Mouse (Mus musculus): ENCODE data around the gene Idua.
A peak's percentile ranks its signal among the peaks of the same experiment; 100 is the strongest.

Idua gene

DNA sequence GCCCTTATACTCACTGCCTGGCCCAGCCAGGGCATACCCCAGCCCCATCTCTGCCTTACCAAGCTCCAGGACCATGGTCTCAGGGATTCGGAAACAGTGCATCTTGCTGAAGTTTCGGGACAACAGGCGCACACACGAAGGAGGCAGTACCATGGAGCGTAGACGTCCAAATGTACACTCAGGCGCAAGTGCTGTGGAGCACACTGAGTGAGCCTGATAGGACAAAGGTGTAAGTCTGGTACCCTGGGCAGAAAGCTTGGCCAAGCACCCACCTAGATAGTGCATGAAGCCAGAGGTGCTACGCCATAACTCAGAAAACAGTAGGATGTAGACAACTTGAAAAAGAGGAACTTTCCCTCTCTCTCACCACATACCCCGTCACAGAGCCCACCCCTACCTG, 4.8 kb upstream of the Idua start:
- no peak for DNase-seq (ENCODE audit: low spot score)

DNA sequence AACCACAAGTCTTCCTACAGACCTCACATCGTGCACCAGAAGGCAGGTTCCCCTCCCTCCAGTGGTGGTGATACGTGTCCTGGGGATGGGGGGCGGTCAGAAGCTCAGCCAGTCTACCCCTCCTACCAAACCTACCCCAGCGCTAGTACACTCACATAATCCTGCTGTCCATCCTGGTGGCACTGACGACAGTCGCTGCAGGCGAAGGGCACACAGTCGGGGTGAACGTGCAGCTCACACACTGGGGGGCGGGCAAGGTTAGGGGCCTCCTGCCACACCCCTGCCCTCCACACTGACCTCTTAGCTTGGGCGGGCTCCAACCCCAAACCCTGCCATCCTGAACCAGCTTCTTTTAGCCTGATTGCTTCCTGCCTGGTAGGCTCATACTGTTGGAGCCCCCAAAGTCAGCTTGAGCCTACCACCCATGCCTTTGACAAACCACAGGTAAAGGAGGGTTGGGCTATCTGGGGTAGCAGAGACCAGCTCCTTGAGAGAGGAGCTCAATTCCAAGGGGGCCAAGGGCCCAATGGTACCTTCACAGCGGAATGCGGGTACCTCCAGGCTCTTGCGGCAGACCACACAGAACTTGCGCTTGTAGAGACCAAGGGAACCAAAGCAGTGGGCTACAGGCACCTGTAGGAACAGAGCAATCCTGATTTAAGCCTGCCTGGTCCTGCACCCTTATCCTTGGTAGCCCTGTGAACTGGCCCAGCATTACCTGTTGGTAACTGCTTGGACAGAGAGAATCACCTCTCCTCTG, 4.1 kb upstream of the Idua start:
- no peak for DNase-seq (ENCODE audit: low spot score)

DNA sequence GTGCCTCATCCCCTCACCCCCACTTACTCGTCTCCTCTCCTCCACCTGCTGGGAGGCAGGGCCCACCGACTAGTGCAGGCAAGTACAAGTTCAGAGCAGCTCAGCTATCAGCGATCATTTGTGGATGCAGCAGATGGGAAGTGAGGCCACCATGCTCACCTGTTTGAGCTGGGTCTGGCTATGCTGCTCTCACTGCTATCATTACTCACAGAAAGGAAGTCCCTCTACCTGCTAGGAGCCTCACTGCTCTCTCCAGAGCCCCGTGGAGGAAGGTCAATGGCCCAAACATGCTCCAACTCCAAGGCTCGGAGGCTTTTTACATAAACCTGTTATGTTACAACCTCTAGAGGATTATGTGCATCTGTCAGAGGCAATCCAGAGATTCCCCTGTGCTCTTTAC, 2.7 kb upstream of the Idua start:
- no peak for DNase-seq (ENCODE audit: low spot score)

DNA sequence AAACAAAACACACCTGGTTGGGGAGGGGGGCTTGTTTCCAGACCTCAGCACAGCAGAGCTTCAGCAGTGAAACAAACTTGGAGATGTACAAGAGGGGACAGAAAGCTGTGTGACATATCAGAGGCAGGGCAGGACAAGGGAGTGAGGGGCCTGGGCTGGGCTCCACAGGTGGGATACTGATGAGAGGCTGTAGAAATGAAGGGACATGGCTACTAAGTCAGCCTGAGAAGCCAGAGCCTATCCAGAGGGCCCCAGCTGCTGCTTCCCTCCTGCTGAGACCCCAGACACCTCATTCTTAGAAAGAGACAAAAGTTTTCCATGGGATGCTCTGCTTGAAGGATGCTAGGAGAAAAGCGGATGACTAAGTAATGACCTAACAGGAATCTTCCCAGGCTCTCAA, 1.5 kb upstream of the Idua start:
- DNase-seq (ENCODE audit: low spot score): no peak

DNA sequence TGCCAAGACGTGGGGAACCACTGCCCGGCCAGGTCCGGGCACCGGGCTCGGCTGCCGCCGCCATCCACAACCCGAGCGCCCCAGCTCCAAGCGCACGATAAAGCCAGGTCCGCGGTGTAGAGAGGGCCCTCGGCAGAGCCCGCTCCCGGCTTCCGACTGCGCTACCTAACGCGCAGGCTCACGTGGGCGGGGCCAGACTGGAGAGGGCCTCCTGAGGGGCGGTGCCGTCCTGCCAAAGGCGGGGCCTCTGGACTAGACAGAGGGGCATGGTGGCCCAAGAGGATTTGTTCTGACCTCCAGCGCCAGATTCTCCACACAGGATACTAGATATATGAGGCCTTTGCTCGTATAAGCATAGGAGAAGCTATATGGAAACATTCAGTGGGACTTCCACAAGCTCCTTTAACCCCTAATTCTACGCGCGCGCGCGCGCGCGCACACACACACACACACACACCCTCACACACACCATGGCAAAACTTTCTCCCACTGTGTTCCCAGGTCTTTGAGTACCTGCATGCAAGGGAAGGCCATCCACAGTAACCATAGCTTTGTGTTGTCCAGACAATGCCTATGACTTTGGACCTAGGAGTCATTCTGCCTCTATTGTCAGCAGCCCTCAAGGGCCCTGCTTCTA, 619 bp downstream of the Idua start:
- peak; percentile 90 for DNase-seq (ENCODE audit: low spot score)

DNA sequence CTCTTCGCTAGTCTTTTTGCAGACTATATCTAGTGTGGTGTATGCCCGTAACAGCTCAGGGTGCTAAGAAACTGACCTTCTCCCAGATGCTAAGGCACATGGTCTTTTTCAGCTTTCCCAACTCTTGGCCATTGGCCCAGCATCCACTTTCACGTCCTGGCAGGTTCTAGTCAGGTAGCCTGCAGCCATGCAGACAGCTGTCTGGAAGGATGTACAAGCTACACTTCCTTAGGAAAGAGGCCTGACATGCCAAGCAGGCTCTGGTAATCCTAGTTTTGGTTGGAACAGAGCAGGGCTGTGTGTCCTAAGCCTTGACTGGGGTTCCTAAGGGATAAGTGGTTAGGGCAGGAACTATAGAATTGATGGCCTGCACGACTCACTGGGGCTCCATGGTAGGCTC, 2.6 kb downstream of the Idua start:
- DNase-seq (ENCODE audit: low spot score): no peak

DNA sequence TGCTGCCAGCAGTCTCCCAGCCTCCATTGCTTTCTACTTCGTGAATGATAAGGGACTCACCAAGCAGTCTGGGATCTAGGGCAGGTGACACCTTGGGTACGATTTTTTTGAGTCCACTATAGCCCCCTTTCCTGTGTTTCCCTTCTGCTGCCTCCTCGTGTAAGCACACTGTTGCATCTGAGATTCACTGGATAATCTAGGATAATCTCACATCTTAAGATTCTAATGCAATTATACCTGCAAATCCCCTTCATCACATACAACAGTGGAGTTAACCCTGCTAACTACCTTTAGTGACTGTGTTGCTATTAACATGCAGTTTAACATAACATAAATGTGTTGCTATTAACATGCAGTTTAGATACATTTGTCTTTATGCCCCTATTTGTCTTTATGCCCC, 4.9 kb downstream of the Idua start:
- no peak for DNase-seq (ENCODE audit: low spot score)

DNA sequence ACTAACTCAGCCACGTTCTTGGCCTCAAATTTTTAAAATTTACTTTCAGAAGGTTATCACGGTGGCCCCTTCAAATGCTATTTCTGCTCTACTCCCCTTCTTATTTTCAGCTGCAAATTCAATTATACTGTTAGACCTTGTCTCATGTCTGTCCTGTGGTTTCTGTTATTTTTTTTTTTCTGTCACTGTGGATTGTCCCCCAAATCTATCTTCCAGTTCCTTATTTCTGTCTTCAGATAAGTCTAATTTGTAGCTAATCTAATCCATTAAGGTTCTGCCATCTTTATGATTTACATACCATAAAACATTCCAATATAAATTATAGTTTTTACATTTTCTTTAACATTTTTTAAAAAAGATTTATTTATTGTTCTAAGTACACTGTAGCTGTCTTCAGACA, 7.2 kb downstream of the Idua start:
- DNase-seq (ENCODE audit: low spot score): no peak

DNA sequence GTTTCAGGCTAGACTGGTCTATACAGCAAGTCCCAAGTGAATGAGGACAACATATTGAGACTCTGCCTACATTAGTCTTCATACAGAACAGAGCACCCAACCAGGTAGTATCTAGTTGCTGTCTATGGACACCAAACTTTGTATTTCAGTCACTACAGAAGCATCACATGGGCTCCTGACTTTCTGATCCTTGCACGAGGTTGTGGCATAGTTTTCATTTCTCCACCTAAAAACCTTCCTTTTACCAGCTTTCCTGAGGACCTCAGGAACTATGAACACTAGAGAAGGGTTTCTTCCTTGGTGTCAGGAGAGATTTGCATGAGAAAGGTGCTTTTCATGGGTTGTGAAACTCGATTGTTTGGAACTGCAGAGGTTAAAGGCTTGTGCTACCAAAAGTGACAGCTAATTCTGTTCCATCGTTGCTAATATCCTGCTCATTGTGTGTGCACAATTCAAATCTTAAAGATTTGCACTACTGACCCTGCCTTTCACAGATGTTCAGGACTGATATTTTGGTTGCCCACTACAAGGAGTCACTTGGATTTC, 8.3 kb downstream of the Idua start:
- no peak for DNase-seq (ENCODE audit: low spot score)

DNA sequence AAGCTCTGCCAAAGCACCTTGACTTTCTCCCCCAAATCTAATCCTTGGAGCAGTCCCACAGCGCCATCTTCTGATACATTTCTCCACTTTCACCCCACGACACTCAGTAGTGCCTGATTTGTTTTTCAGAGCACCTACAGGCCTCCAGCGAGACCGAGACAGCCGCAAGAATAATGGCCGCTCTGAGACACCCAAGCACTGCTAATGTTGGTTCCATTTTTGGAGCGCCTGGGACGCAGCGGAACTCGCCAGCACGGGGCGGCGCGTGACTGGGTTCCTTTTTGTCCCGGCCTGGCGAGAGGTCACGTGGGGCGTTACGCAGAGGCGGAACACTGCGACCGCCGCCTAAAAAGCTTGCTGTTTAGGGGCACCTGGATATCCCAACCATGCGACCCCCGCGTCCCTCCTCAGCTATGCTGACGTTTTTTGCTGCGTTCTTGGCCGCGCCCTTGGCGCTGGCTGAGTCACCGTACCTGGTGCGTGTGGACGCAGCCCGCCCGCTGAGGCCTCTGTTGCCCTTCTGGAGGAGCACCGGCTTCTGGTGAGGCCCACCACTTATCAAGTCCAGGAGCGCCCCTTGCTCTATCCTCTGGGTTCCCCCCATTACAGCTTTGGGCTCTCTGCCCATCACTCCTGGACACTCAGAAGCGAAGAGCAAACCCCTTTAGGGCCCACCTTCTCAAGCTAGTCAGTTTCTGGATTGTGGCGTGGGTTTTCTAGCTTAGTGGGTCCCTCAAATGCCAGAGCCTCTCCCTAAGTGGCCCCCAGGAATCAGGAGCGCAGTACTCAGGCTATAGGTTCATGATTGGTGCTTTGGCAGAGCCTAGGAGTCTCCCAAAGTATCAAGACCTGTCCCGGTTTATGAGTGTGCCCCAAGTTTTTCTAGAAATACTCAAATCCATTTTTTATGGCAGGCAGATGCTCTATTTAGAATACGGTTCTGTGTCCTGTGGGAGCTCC, 9.1 kb downstream of the Idua start, which contains the start of gene Dgkq:
Gene Dgkq, minus strand, starts transcription at position 696 of the 960 bp plus-strand sequence.
- DNase-seq (ENCODE audit: low spot score): peak; percentile 78

DNA sequence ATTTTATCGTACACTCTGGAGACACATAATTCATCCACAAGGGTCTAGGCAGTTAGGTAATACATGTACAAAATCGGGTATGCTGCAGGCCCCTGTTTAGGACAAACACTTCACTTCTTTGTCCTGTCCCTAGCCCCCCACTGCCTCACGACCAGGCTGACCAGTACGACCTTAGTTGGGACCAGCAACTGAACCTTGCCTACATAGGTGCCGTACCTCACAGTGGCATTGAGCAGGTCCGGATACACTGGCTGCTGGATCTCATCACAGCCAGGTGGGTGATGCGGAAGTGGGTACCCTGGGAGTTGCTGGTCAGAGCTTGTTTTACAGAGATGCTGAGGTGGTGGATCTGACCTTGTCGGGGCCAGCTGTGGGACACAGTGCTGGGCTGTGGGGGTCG, 9.9 kb downstream of the Idua start:
- DNase-seq (ENCODE audit: low spot score): no peak

DNA sequence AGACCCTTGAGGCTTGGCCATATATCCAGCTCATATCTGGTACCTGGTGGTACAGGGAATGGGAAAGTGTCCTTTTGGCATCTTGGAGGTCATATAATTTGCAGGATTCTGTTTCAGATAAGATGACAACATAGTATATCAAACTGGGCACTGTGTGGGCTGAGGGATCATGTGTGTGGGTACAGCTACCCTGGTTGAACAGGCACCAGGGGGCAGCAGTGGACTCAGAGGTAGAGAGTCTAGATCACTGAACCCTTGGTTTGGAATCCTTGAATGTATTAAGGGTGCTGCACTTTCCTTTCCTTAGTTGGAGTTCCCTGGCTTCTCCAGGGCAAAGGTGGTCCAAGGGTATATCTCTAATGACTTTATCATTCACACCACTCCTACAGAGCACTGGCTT, 10.7 kb downstream of the Idua start:
- DNase-seq (ENCODE audit: low spot score): peak; percentile 27

DNA sequence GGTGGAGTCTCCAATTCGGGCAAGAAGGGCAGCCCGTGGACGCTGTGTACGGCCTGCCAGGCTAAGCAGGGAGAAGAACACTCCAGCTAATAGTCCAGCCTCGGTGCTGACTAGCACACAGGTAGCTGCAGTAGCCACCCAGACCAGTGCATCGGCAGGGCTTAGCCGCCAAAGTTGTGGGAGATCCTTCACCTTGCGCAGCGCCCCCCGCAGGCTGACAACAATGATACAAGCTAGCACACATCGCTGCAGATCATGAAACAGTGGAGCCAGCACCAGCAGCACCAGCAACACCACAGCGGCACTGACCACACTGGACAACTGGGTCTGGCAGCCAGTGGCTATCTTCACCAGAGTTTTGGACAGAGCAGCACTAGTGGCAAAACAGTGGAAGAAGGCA, 11.6 kb downstream of the Idua start:
- DNase-seq (ENCODE audit: low spot score): no peak

DNA sequence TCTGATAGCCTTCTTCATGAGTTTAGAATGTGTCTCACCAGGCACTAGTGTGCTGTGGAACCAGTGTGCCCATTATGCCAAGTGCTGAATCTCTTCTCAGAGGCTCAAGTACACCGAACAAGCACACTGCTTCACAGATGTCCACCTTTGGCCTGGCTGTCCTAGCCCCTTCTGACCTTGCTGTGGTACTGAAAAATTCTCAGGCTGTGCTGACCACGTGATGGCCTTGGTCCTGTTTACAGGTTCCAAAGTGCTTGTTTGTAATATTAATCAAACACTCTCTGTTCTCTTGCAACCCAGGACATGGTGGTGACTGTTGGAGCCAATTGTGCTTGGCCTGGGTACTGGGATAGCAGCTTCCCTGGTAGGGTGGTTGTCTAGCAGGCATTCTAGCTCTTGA, 14.5 kb downstream of the Idua start:
- no peak for DNase-seq (ENCODE audit: low spot score)

DNA sequence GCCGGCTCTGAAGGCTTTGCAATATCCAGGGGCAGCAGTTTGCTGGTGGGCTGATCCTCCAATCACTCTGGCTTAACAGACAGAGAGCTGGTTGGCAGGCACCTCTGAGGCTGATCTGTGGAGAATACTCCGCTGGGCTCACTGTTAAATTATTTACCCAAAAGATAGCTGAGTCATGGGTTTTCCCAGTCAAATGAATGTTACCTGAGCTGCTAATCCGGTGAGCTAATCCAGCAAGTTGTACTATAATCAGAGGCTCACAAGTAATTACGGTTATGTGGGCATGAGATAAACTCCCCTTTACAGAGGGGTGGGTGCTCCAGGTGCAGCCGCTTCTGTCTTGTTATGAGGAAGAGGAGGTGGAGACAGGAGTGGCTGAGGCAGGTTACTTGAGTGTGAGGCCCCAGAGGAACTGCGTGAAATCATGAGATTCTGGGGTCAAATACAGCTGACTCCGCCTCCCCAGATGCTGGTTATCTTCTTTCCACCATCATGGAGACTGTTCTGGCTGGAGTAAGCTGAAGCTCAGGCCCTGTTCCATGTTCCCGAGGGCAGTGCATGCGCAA, 15.2 kb downstream of the Idua start, which contains the start of gene Slc26a1:
Gene Slc26a1, minus strand, starts transcription at position 319 of the 566 bp plus-strand sequence.
- DNase-seq (ENCODE audit: low spot score): no peak

DNA sequence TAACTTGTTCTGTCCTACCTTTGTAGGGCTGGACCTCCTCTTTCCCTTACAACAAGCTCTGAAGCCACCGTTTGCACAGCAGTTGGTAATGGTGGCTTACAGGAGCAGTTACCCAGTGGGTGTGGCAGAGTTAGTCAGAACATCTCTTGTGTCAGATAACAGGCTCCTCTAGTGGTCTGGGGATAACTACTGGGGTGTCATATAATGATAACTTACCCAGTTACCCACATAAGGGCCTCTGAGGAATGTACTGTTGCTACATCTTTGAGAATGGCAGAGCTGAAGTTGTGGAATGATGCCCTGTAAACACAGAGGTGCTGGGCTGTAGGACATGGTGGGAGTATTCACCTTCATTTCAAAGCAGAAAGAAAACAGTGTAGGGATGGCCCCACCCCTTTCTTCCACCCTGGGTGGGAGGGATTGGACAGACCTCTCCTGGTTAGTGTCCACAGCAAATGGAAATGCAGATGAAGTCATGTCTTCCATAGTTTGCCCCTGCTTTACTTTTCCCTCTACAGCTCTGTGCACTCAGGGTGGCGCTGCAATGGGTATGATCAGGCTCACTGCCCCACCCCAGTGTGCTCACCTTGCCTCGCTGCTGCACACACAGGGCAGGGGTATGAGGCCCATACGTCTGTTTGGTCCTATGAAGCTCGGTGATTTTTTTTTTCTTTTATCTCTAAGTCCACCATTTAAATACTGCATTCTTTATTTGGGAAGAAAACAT, 16.8 kb downstream of the Idua start:
- no peak for DNase-seq (ENCODE audit: low spot score)

DNA sequence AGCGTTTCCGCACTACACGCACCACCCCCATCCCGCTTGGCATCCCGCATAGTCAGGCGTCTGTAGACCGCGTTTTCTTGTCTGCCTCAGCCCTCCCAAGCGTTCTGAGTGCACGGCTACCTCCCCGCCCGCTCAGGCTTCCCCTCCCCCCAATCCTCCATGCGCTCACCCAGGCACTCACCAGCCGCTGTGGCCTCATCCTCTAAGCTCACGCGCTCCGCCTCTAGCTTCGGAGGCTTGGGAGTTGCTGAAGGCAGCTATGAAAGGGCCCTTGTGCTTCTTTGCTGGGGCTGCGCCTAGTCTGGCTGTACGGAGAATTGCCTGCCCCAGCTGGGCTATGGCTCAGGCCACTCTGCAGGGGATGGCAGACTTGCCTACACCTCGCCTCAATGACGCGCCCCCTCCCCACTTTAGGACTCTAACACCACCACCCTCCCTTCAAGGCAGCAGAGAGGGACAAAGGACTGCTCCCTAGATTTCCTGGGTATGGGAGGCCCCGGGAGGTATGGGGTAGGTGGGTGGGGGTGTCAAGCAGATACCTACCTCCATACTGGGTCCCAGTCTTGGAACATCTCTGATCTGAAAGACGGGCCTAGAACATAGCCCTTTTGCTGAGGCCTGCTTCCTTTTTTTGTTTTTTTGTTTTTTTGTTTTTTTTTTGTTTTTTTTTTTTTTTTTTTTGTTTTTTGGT, 17.6 kb downstream of the Idua start:
- no peak for DNase-seq (ENCODE audit: low spot score)

DNA sequence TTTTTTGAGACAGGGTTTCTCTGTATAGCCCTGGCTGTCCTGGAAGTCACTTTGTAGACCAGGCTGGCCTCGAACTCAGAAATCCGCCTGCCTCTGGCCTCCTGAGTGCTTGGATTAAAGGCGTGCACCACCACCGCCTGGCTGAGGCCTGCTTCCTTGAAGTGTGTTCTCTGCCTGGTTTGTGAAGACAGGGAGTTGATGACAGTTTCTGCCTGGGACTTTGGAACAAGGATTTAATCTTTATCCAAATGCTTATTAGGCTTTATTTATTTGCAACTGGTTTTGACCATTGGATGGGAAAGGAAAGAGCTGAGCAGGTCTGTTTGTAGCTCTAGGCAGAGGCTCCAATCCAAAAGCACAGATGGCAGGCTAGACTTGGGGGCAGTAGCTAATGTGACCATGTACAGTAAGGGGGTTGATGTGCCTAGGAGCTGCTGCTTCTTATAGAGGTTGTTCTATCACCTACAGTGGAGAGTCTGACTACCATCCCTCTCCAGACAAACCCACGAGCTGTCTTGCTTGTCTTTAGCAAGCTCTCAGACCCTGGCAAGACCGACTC, 18.2 kb downstream of the Idua start:
- no peak for DNase-seq (ENCODE audit: low spot score)

DNA sequence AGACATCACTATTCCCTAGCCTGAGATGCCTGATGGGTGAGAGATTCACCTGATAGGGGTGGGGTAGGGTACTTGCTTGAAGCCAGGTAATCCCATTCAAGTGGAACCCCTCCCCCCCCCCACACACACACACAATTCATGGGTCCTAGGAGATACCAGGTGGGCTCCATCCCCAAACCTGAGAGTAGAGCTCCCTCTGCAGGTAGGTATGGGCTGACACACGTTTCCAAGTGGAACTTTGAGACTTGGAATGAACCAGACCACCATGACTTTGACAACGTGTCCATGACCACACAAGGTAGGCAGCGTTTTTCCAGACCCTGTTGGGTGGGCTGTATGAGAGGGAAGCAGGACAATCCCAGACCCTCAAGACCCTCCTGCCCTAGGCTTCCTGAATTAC, 19.8 kb downstream of the Idua start:
- DNase-seq (ENCODE audit: low spot score): no peak

DNA sequence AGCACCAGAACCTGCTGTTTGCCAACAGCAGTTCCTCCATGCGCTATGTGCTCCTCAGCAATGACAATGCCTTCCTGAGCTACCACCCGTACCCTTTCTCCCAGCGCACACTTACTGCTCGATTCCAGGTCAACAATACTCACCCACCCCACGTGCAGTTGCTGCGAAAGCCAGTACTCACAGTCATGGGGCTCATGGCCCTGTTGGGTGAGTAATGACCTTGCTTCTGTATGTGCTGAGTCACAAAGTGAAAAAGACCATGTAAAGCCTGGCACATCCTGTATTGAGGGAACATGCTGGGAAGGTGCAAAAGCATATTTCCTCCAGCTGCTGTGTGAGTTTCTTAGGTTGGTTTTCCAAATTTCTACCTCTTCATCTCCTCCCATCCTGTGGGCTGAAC, 20.7 kb downstream of the Idua start:
- no peak for DNase-seq (ENCODE audit: low spot score)
